Mouse (Mus musculus) urinary bladder, adult 18-20 months (tissue): ENCODE measurements around the gene Pax8.

ENCODE experiments used
- DNase-seq, 2 experiments: peaks; one replicate each; pipeline ENCODE4 v3.0.0; 2022; ENCODE audit warnings: low spot score in 2 of 2, mixed read lengths in 2 of 2

Pax8 gene

DNA sequence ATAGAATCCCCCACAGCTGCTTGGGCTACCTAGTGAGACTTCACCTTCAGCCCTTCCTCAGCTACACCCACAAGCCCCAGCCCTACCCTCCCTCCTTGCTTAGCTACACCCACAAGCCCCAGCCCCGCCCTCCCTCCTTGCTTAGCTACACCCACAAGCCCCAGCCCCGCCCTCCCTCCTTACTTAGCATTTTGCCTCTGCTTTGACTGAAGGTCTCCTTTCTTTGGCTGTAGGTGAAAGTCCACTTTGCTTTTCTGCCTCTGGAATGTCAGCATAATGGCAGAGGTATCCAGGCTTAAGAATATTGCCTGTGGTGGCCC is 14.6 kb downstream of the Pax8 start:
- DNase-seq = no peak

DNA sequence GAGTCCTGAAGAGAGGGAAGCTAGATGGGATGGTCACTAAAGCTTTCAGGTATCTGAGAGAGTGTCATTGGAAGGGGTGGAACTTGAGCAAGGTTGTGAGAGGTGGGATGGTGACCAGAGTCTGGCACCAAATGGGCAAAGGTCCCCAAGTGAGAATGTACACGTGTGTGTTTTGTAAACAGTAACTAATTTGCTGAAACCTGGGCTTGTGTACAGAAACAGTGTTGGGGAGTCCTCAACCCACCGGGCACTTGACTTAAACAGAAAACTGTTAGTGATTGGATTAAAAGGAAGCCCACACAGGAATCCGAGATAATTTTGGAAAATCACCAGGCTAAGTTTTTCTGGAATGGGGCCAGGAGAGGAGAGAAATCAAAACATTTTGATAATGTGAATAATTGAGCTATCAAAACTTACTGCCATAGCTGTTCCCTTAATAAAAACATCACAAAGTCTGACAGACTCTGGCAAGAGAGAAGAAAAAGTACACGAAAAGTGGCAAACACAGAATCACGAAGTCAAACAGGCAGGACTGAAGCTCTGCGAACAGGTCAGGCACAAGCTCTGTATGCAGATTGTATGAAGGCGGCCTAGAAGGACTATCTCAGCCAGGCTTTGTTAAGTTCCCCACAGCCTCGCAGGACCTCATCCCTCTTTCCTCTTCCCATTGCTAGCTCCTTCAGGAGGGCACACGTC is 15.1 kb downstream of the Pax8 start:
- no peak for DNase-seq

DNA sequence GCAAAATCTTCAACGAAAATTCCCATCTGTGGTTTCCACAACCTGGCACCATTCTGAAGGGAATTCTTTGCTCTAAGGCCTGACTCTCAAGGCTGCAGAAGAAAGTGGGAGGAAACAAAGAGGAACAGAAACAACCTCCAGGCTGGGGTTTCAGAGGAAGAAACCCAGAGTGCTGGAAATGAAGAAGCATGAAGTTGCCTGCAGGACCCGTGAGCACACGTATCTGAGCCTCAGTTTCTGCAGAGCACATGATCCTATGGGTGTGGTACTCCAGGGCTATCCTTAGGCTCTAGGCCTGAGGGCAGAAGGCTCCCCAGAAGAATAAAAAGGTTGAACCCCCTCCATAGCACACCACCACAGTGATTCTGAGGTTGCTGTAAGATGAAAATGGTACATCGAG is 18.6 kb downstream of the Pax8 start:
- no peak for DNase-seq

DNA sequence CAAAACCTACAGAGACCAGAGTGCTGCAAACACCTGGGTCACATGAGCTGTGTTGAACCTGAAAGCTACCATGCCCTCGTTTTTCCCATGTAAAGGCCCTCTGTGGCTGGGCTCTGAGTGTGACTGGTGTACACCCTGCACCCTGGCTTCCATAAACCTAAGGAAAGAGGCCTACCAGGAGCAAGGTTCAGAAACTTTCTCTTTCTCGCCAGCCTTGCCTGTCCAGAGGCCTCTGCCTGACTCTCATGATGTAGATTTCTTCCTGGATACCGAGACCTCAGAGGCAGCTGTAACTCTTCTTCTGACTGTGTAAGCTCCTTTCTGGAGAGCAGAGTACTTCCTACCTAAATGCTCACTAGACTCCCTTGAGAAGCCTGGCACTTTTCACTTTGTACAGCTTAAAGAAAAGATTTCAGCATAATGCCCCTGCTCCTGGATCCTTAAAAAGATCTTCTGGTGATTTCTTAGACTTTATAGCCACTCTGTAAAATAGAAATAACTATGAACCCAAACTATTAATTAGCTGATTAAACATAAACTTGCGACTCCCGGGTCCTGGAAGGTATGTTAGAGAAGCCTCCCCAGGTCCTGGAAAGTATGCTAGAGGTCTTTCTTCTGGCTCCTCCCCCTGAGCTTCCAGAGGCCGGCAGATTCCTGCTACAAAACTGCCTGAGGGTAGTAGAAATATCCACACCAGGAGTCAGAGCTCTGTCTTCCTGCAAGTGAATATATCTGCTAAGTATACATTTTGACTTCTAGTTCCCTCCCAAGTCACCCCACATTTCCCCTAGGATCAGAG is 20.1 kb downstream of the Pax8 start:
- no peak for DNase-seq

DNA sequence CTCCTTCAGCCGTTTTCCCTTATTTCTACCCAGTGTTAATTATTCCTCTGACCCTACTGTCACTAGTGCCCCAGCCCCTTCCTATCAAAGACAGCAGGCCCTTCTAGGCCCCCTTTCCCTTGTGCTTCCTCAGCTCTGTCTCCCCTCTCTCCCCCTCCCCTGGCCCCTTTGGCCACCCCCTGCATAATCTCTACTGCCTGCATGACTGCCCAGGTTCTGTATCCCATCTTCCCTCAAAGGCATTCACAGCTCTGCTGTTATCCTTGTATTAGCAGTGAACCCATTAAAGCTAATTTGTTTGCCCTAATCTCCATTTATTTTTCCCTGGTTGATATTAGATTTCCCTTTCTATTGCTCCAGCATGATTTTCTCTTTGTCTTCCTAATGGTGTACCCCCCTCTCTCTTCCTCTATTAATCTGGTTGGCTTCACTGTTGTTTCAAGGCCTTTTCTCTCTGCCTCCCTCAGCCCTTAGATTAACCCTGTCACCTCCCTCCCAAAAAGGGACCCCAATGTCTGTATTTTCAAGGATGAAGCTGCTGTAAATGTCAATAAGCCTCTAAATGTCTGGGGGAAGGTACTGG is 20.9 kb downstream of the Pax8 start:
- DNase-seq = no peak

DNA sequence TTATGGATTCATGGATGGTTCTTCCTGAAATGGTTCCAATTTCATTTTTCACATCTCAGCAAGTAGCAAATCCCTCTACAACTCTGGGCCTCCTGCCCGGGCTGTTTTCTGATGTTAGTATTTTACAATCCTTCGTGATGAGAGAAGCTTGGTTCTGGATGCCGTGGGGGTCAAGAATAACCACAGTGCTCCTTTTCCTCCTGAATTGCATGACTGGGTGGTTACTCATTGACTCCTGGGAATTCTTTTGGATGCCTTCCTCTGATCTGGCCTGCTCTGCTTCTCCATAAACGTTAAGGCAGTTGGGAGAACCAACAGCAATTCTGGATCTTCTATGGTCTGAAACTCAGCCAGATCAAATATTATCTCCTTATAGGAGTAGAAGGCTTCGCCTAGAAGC is 22.2 kb downstream of the Pax8 start:
- no peak for DNase-seq

DNA sequence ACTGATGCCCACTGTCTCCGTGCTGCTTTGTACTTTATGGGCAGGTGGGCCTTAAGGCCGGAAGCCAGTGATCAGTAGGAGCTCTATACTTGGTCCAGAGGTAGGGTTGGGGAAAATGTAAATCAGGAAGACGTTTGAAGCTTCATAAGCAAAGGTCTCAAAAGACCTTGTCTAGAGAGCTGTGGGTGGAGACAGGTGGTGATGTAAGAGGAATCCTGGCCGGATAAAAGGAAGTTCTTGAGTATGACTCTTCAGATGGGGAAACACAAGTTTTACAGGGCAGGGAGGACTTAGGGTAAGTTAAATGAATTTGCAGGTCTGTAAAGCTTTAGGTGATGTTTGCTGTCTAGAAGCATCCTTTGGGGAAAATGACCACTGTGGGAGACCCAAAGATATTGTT is 26.3 kb downstream of the Pax8 start:
- DNase-seq = no peak

DNA sequence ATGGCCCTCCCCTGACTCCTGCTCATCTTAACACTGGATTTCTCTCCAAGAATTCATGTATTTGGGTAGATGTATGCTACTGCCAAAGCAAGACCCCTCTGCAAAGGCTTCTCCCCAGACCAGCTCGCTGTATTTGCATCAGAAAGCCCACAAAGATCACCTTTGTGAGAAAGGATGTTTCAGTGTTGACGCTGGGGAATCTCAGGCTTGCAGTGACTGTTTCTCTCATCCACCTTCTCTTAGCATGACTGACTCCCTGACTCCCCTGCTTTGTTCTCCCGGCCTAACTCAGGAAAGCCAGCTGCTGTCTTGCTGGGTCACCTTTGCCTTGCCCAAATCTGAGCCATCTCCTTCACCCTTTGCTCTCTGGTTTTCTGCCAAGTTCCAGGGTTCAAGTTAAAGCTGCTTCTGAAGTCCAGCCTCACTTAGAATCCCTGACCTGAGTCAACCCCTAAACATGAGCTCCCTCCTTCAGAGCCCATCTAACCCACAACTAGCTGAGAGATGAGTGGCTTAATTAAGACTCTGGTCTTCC is 32.1 kb downstream of the Pax8 start:
- no peak for DNase-seq

DNA sequence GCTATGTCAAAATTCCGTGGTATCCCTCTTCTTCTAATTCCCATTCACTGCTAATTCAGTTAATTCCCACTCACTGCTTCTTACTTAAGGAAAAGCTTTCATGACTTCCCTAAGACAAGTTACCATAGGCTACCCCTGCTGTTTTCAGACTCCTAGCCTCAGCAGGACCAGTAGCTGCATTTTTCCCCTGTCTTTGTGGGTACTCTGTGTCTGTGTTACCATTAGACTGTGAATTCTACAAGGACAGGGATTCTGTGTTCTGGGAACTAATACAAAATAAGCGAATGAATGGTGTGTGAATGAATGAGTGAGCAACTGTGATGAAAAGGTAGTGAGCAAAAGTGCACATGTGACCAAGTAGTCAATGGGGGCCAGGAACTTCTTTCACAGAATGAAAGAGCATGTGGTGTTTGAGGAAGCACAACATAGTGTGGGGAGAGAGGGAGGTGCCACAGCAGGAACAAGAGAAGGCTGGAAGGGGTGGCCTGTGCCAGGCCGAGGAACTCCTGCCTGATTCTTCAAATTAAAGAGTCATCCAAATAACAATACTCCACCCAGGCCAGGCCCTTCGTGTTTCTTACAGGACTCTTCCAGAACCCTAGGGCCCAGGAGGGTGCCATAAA is 33.0 kb downstream of the Pax8 start:
- no peak for DNase-seq

DNA sequence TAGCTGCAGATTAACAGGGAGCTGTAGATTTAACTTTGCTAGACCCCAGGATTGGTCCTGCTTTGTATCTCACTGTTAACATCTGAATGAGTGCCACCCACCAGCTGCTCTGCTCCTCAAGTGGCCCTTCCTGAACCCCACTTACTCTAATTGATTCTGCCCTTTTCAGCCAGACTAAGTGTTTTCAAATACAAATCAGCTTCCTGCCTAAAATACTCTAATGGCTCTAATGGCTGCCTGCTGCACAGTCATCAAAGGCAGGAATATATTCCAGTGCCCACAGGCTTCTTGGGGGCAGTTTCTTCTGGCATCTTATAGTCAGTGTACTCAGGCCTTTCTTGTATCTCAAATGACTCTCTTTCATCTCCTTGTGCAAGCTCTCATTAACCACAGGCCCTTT is 33.5 kb downstream of the Pax8 start:
- DNase-seq = no peak

DNA sequence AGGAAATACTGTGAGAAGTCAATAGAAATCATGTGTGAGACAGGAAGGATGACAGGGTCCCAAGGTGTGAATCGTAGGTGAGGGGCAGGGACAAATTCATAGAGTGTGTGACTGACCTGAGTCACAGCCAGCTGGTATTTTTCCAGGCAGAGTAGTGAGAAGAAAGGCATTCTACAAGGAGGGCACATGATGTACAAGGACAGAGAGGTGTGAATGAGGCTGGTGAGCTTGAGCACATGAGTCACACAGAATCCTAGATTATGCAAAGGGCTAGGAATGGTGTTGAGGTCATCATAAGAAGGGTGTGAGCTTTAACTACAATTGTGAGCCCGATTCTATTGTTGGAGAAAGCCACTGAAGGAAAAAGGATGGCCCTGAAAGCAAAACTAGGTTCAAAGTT is 35.3 kb downstream of the Pax8 start:
- DNase-seq = no peak

DNA sequence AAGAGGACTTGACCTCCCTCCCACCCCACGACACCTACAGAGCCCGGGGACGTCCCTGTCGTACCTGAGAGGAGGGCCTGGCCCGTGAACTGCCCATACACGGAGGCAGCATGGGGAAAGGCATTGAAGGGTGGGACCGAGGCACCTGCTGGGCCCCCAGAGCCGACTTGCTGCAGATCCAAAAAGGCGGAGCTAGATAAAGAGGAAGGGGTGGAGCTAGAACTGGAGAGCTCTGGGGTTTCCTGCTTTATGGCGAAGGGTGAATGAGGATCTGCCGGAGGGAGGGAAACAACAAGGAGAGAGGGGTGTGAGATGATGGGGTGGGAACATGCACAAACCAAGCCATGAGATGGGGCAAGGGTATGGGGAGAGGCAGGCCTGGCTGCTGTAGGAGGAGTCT is 39.7 kb downstream of the Pax8 start:
- DNase-seq = no peak

DNA sequence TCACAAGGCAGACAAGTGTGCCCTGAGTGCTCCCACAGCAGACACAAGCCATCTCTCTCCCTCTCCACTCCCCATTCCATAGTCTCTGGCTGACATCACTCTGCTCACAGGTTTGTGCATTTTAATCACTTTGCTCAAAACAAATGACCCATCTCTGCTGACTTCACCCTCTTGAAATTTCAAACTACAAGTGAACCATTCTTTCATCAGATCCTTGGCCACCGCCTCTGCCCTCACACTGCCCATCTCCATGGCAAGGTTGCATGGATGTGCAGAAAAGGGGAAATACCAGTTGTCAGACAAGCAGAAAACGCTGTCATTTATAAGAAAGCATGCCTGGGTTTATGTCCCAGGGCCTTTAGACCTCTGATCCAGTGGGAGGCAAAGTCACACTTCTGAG is 40.7 kb downstream of the Pax8 start:
- DNase-seq = no peak

DNA sequence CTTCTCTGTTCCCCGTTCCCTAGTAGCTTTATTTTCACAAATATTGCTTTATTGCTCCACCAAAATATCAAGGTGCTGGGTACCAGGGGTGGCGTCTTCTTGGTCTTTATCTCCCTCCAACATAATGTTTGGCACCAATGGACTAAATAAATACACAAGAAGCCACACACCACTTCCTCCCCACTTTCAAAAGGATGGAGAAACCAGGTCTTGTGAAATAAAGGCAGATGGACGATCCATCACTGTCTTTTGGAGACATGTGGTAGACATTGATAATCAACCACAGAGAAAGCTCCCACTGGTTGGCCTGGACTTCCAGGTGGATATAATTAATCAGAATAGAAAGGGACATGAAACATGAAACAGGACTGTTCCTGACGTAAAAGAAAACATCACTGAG is 45.6 kb downstream of the Pax8 start:
- no peak for DNase-seq

DNA sequence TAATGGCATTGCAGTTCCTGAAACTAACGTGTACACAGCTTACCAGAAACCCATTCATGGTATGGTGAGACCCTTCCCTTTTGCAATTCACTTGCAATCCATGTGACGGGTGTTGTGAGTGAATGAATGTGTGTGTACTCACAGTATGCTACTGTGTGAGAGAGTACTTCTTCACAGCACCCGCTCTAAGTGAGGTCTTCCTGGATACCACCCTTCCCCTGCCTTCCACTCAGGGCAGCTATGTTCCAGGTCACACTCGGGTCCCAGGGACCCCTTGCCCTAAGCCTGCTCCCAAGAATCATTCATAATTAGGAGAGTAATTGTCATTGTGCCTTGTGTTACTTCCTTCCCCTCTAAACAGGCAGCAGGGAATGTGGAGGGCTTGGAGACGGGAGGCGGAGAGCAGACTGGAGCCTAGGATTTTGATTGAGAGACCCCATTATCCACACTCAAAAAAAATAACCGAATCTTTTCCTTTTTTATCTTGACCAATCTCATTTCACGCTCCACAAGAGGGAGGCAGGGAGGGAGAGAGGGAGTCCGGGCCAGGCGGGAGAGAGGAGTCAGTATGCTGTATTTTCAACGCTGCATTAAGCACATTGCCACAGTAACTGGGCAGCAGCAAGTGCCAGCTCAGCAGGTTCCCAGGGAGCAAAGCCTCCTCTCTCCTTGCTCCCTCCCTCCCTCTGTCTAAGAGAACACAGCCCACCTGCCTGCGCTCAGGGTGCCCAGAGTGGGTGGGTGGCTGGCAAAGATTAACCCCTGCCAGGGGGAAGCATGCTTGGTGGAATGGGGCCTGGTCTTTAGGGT is 47.3 kb downstream of the Pax8 start:
- no peak for DNase-seq

DNA sequence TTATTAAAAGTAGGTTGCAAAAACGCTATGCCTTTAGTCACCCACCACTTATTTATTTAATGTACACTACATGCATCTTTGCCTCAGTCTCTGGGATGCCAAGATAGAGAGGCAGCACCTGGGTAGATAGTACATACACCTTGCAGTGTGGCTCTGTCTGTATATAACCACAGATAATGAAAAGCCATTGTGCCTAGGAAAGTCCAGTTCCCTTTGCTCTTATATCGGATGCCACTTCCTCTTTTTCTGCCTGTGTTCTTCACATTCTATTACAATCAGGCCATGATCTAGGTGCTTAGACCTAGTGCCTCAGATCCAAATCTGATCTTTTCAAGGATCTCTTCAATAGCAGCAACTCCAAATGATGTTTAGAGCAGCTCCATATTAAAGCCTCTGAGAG is 49.8 kb downstream of the Pax8 start:
- DNase-seq = no peak

DNA sequence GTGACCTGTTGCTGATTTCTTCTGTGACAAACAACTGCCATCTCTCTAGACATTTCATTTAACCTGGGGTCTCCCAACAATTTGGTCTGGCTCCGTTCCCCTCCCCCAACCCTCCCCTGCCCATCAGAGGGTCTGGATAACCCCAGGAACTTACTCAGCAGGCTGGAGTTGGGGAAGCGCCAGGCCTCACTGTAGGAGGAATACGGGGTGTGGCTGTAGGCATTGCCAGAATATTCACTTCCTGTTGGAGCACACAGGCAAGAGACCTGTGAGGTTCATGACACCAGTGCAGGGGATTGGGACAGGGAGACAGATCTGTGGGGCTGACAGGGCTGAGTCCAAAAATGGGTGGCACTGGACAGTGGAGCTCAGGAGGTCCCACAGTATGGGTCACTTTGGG is 52.6 kb downstream of the Pax8 start:
- no peak for DNase-seq

DNA sequence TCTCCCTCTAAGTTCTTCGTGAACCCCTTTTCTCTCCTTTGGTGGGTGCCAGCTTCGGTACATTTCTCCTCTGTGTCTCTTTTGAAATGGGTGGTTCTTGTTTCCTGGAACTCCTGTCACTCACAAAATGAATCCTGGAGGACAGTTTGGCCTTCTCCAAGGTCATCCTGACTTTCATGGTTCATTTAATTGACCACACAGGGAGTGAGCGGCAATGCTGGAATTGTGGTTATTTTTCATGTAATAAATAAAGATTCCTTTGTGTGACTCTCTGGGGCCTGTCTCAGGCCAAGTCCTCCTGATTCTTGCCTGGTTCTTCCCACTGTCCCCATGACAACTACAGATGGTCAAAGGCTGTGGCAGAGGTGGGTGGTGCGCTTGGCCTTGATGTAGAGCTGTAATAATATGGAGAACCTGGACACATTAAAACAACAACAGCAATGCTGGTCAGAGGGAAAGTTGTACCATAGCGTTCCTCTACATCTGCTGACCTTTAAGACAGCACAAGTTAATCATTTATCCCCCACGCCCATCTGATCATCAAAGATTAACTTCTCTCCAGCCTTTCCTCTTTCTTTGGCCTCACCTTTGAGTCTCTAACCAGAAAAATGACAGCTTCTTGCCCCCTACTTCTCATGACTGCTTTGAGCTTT is 54.1 kb downstream of the Pax8 start:
- DNase-seq = no peak

DNA sequence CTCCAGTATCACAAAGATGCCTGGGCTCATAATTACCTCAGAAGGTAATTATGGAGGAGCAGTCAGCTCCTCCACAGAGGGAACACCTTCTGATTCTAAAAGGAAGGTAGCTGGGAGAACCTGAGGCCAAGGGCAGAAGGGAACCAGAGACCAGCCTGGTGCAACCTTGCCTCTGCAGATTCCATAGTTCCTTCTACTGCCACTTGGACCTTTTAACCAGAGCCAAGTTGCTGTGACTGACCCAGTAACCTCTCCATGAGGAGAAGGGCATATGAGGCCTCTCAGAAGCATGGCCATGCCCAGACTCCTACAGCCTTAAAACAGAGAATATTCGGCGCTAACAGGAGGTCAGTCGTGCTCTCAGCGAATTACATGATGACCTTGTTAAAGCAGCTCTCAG is 57.8 kb downstream of the Pax8 start:
- no peak for DNase-seq

DNA sequence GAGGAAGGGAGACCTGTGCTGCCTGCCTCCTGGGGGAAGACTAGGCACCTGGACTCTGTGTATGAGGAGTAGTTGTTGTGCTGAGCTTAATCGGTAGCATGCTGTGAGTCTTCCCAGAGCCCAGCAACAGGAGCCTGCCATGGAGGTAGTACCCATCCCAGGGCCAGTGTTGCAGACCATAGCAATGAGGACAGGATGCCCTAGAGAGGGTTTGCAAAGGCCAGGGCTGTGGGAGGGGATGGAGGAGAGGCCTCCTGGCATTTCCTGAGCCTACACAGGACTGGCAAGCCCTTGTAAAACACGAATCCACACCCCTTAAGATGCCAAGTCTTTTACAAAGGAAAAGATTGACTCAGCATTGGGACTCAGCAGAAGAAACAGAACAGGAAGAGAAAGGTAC is 58.3 kb downstream of the Pax8 start:
- no peak for DNase-seq

DNA sequence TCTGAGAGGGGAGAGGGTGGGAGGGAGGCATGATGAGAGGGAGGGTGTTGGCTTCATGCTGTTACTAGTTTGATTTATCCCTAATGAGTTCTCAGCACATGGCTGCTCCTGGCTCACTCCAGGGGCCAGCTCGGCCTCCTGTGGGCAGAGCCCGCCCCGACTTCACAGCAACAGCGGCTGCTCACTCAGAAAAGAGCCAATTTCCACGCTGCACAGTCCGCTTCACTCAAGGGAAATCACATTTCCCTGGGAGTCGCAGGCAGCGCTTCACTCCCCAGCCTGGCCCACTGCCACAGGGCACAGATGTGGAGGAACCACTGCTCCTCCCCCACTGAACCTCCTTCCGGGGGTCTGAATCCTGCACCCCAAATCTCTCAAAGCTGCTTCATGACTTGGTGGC is 58.7 kb downstream of the Pax8 start:
- no peak for DNase-seq
